In genomic region chr19:24278859-24279258, GRCm38 (mm10) we compare ENCODE assay signal across 10 mouse cellular contexts. TPM values are rescaled to one million over a fixed set of nuclear protein-coding genes. Genes with fewer than 3 reads are reported as not detected.
DNase-seq lines count a peak whose midpoint lies in the region; ATAC-seq and TF ChIP-seq lines count a peak whose summit lies in the region.
"Had no signal": no experiment of that assay in that cellular context is flagged by ENCODE, and none has a peak within 500 bp of the region (broad histone marks: within the 10 kb centered on the region; RNA-seq: fewer than 3 reads in every experiment).

No protein-coding gene starts in this region.

- WGBS in heart, embryonic 16.5 days = 86% methylated on average over 15 of the region's 15 CpGs
- WGBS in heart, adult 2 months = 89% methylated on average over 15 of the region's 15 CpGs
- 91% methylated on average over 15 of the region's 15 CpGs for WGBS in embryonic facial prominence, embryonic 10.5 days
- WGBS in hindbrain, embryonic 13.5 days = 89% methylated on average over 15 of the region's 15 CpGs
- 90% methylated on average over 15 of the region's 15 CpGs for WGBS in midbrain, embryonic 11.5 days

- 0 out of 2 replicates have a peak overlapping the region, but pooled peaks have one; percentile 77 for H3K4me3 ChIP-seq in heart, embryonic 16.5 days (ENCODE audit: low read length)
- no peak overlapping the region for H3K4me3 ChIP-seq in heart, adult 2 months
- peak overlapping the region; percentile 76 for H3K4me3 ChIP-seq in embryonic facial prominence, embryonic 10.5 days
- H3K4me3 ChIP-seq in hindbrain, embryonic 13.5 days = peak overlapping the region; percentile 64
- H3K4me3 ChIP-seq in midbrain, embryonic 11.5 days (ENCODE audit: low read depth, low read length) = no peak overlapping the region; the same call in 1 of the 2 replicates
- H3K4me3 ChIP-seq in left cerebral cortex, adult 2 months = no peak overlapping the region

- ATAC-seq in heart, embryonic 16.5 days (replicated peaks; ENCODE audit: extremely low read depth, insufficient read depth, low FRiP score) = no peak
- ATAC-seq in hindbrain, embryonic 13.5 days (ENCODE audit: low FRiP score) = no peak
- no peak for ATAC-seq in midbrain, embryonic 11.5 days (ENCODE audit: low FRiP score)
- no peak for ATAC-seq in megakaryocyte progenitor cell, adult 5-6 weeks (replicated peaks; ENCODE audit: poor library complexity)

- TF ChIP-seq CTCF in heart, adult 2 months (IDR thresholded peaks at IDR 0.05) = no peak
- no peak for TF ChIP-seq CTCF in left cerebral cortex, adult 2 months (IDR thresholded peaks at IDR 0.05)

- H3K4me1 ChIP-seq in heart, embryonic 16.5 days (ENCODE audit: control insufficient read depth, insufficient read depth, low read length) = peaks cover 8% of the 10 kb centered on the region
- H3K4me1 ChIP-seq in heart, adult 2 months (ENCODE audit: control insufficient read depth, insufficient read depth, low read length) = peaks cover 2% of the 10 kb centered on the region
- peaks cover 11% of the 10 kb centered on the region for H3K4me1 ChIP-seq in embryonic facial prominence, embryonic 10.5 days
- H3K4me1 ChIP-seq in hindbrain, embryonic 13.5 days (replicated peaks) = peaks cover 13% of the 10 kb centered on the region
- peaks cover 8% of the 10 kb centered on the region for H3K4me1 ChIP-seq in midbrain, embryonic 11.5 days (ENCODE audit: control insufficient read depth, insufficient read depth, low read length)

- no peak for DNase-seq in heart, adult 2 months
- DNase-seq in embryonic facial prominence, embryonic 10.5 days (ENCODE audit: low spot score) = no peak
- DNase-seq in midbrain, embryonic 11.5 days (ENCODE audit: low spot score, missing footprints) = no peak
- no peak for DNase-seq in gastrocnemius, postnatal 25 days
- no peak for DNase-seq in left cerebral cortex, adult 2 months (ENCODE audit: extremely low spot score in 1 of 2, low spot score in 2 of 2)
- DNase-seq: adrenal gland, postnatal 14 days; embryo, embryonic 11 days had no signal

- peak overlapping the region; percentile 96 for H3K4me2 ChIP-seq in heart, embryonic 16.5 days (ENCODE audit: low read depth, low read length)
- H3K4me2 ChIP-seq in hindbrain, embryonic 13.5 days = peak overlapping the region; percentile 85
- H3K4me2 ChIP-seq in midbrain, embryonic 11.5 days = peak overlapping the region; percentile 83

- no peaks in the 10 kb centered on the region for H3K79me2 ChIP-seq in heart, adult 2 months (replicated peaks; ENCODE audit: control insufficient read depth, insufficient read depth, low read length)

- no peaks in the 10 kb centered on the region for H3K9me3 ChIP-seq in heart, embryonic 16.5 days (replicated peaks; ENCODE audit: control insufficient read depth, low read length)
- no peaks in the 10 kb centered on the region for H3K9me3 ChIP-seq in embryonic facial prominence, embryonic 10.5 days
- no peaks in the 10 kb centered on the region for H3K9me3 ChIP-seq in hindbrain, embryonic 13.5 days
- no peaks in the 10 kb centered on the region for H3K9me3 ChIP-seq in midbrain, embryonic 11.5 days (ENCODE audit: control insufficient read depth, low read length)

- intact Hi-C loops in heart, adult 2 months (cut with DNase I) = no loop called here
- intact Hi-C loops in left cerebral cortex, adult 2 months (cut with DNase I) = loop anchor here (10.0 kb wide), 1 partner anchor 414 kb away; no protein-coding TSS in a partner anchor

- peak overlapping the region; percentile 90; the same call in 1 of the 2 replicates for H3K9ac ChIP-seq in heart, embryonic 16.5 days (ENCODE audit: low read length)
- H3K9ac ChIP-seq in heart, adult 2 months (ENCODE audit: low read depth, low read length) = no peak overlapping the region
- no peak overlapping the region for H3K9ac ChIP-seq in hindbrain, embryonic 13.5 days
- H3K9ac ChIP-seq in midbrain, embryonic 11.5 days (ENCODE audit: low read length) = peak overlapping the region; percentile 86

- TF ChIP-seq EP300 in heart, adult 2 months (IDR thresholded peaks at IDR 0.05; ENCODE audit: insufficient read depth, low read depth, low read length) = no peak

- no peak for TF ChIP-seq POLR2A in heart, adult 2 months (IDR thresholded peaks at IDR 0.05; ENCODE audit: insufficient read depth, low read depth, low read length)

- no peak overlapping the region; the same call in 1 of the 2 replicates for H3K27ac ChIP-seq in heart, embryonic 16.5 days (ENCODE audit: low read length)
- H3K27ac ChIP-seq in heart, adult 2 months = no peak overlapping the region
- H3K27ac ChIP-seq in embryonic facial prominence, embryonic 10.5 days (replicated peaks) = peak overlapping the region; percentile 97
- no peak overlapping the region for H3K27ac ChIP-seq in hindbrain, embryonic 13.5 days
- H3K27ac ChIP-seq in midbrain, embryonic 11.5 days (ENCODE audit: low read depth, low read length) = no peak overlapping the region
- H3K27ac ChIP-seq in left cerebral cortex, adult 2 months = no peak overlapping the region

- H3K27me3 ChIP-seq in heart, embryonic 16.5 days (ENCODE audit: control insufficient read depth, insufficient read depth, low read length) = no peaks in the 10 kb centered on the region
- H3K27me3 ChIP-seq in heart, adult 2 months (ENCODE audit: control insufficient read depth, insufficient read depth, low read length) = no peaks in the 10 kb centered on the region
- no peaks in the 10 kb centered on the region for H3K27me3 ChIP-seq in embryonic facial prominence, embryonic 10.5 days (replicated peaks; ENCODE audit: low read depth, poor library complexity, severe bottlenecking)
- no peaks in the 10 kb centered on the region for H3K27me3 ChIP-seq in hindbrain, embryonic 13.5 days
- no peaks in the 10 kb centered on the region; the same call in 1 of the 2 replicates for H3K27me3 ChIP-seq in midbrain, embryonic 11.5 days (ENCODE audit: control insufficient read depth, insufficient read depth, low read length)

- H3K36me3 ChIP-seq in heart, embryonic 16.5 days (ENCODE audit: control insufficient read depth, insufficient read depth) = peaks cover 8% of the 10 kb centered on the region; the same call in 1 of the 2 replicates
- H3K36me3 ChIP-seq in heart, adult 2 months (ENCODE audit: control insufficient read depth, insufficient read depth, low read length) = no peaks in the 10 kb centered on the region
- H3K36me3 ChIP-seq in embryonic facial prominence, embryonic 10.5 days (replicated peaks) = peaks cover 31% of the 10 kb centered on the region
- 0 out of 2 replicates have a peak, but pooled peaks cover 3% of the 10 kb centered on the region for H3K36me3 ChIP-seq in hindbrain, embryonic 13.5 days
- no peaks in the 10 kb centered on the region for H3K36me3 ChIP-seq in midbrain, embryonic 11.5 days (ENCODE audit: control insufficient read depth, insufficient read depth, low read length)

RNA-seq across cellular contexts. Expression of gene Fxn, which starts 1.5 kb away (rescaled TPM):
- polyA plus RNA-seq in heart, embryonic 16.5 days (2015; fragmentation: Nextera tagmentation; extraction: Ambion mirVana) = 65.6 and 67.6 TPM in 2 replicates
- total RNA-seq in heart, adult 2 months (2021) = 10 to 100 TPM; 26.6 to 33.0 TPM
- 28.3 and 35.6 TPM in 2 replicates for polyA plus RNA-seq in heart, adult 2 months (2012; rRNA removed)
- 62.6 and 65.0 TPM in 2 replicates for polyA plus RNA-seq in embryonic facial prominence, embryonic 10.5 days (2016; fragmentation: Nextera tagmentation; extraction: Ambion mirVana)
- 39.2 and 41.9 TPM in 2 replicates for polyA plus RNA-seq in hindbrain, embryonic 13.5 days (2015; fragmentation: Nextera tagmentation; extraction: Ambion mirVana)
- 46.8 and 47.6 TPM in 2 replicates for polyA plus RNA-seq in midbrain, embryonic 11.5 days (2014; fragmentation: Nextera tagmentation; extraction: Ambion mirVana)
- total RNA-seq in gastrocnemius, postnatal 25 days (2021) = 10 to 100 TPM; 19.6 to 20.2 TPM
- 1 to 10 TPM; 5.9 to 8.1 TPM for total RNA-seq in left cerebral cortex, adult 2 months (2021)
- 28.2 and 30.0 TPM in 2 replicates for total RNA-seq in megakaryocyte progenitor cell, adult 5-6 weeks (2015)
- 13.0 and 15.3 TPM in 2 replicates for total RNA-seq in megakaryocyte progenitor cell, adult 5-6 weeks (2017)

RNA-seq across cellular contexts. Expression of gene Tjp2, which starts 54.0 kb away (rescaled TPM):
- polyA plus RNA-seq in heart, embryonic 16.5 days (2015; fragmentation: Nextera tagmentation; extraction: Ambion mirVana) = 22.3 and 24.9 TPM in 2 replicates
- 10 to 100 TPM; 16.1 to 19.2 TPM for total RNA-seq in heart, adult 2 months (2021)
- polyA plus RNA-seq in heart, adult 2 months (2012; rRNA removed) = 7.9 and 10.2 TPM in 2 replicates
- 35.1 TPM in 2 replicates for polyA plus RNA-seq in embryonic facial prominence, embryonic 10.5 days (2016; fragmentation: Nextera tagmentation; extraction: Ambion mirVana)
- 12.1 and 12.4 TPM in 2 replicates for polyA plus RNA-seq in hindbrain, embryonic 13.5 days (2015; fragmentation: Nextera tagmentation; extraction: Ambion mirVana)
- 22.3 and 23.0 TPM in 2 replicates for polyA plus RNA-seq in midbrain, embryonic 11.5 days (2014; fragmentation: Nextera tagmentation; extraction: Ambion mirVana)
- 1 to 10 TPM; 4.4 to 4.8 TPM for total RNA-seq in gastrocnemius, postnatal 25 days (2021)
- 10 to 100 TPM; 16.5 to 19.1 TPM for total RNA-seq in left cerebral cortex, adult 2 months (2021)
- 2.5 and 2.7 TPM in 2 replicates for total RNA-seq in megakaryocyte progenitor cell, adult 5-6 weeks (2015)
- total RNA-seq in megakaryocyte progenitor cell, adult 5-6 weeks (2017) = 3.5 TPM in 2 replicates

Comparison
In these comparisons a context has a peak if more than half of its experiments do, and no peak if none do; other contexts are left out.
1. H3K4me3 ChIP-seq: peak in heart, embryonic 16.5 days (single experiment), embryonic facial prominence, embryonic 10.5 days (single experiment) and hindbrain, embryonic 13.5 days (single experiment); none in heart, adult 2 months (single experiment), midbrain, embryonic 11.5 days (single experiment) and left cerebral cortex, adult 2 months (single experiment).
2. H3K9ac ChIP-seq: peak in heart, embryonic 16.5 days (single experiment) and midbrain, embryonic 11.5 days (single experiment); none in heart, adult 2 months (single experiment) and hindbrain, embryonic 13.5 days (single experiment).
3. Peak in every context shown above with its lines, with median percentiles within 50 percentile points of each other: H3K4me2 ChIP-seq.